Mouse (Mus musculus): ENCODE data around the gene Lmtk3. TPM values are rescaled to one million over a fixed set of nuclear protein-coding genes. Genes with fewer than 3 reads are reported as not detected.

Lmtk3 gene
- polyA plus RNA-seq, 1 experiment = 0.67 TPM

DNA sequence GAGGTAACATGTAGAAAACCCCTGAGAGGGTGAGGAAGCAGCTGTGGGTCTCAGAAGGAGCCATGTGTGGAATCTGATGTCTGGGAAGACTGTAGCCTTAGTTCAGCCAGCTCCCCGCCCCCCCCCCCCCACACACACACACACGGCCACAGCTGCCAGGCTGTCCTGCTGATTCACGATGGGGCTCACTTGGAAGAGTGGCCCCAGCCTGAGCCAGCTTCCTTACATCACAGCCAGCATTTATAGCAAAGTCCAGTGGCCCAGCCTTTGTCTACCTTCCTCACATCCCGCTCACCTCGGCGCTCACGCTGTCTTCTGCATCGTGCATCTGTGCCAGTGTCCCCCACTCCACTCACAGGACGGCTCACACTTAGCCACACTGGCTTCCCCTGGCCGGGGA is 34.1 kb upstream of the Lmtk3 start:
- peaks cover 15% of the 10 kb centered on the region for H3K9me3 ChIP-seq
- peak overlapping the region; percentile 79 for H3K4me3 ChIP-seq (replicated peaks)
- TF ChIP-seq GATA1 (IDR thresholded peaks at IDR 0.05; ENCODE audit: borderline replicate concordance, low read length) (no peak), FLI1 (IDR thresholded peaks at IDR 0.05; ENCODE audit: low read length) (no peak)
- peaks cover 37% of the 10 kb centered on the region for H3K27me3 ChIP-seq (replicated peaks)
- peaks cover 33% of the 10 kb centered on the region for H3K4me1 ChIP-seq
- H3K36me3 ChIP-seq (replicated peaks; ENCODE audit: low read length) = no peaks in the 10 kb centered on the region

DNA sequence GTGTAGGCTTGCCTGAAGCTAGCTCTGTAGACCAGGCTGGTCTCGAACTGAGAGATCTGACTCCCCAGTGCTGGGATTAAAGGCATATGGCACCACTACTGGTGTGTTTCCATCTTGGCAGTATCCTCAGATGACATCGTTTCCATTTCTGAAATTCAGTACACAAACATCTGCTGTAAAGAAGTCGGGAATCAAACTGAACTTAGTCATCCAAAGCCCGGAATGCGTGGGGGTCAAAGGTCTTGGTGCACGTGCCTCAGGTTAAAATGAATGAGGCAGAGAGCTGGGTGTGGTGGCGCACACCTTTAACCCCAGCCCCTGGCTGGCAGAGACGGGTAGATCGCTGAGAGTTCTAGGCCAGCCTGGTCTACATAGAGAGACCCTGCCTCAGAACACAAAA is 33.4 kb upstream of the Lmtk3 start:
- peaks cover 33% of the 10 kb centered on the region for H3K4me1 ChIP-seq
- TF ChIP-seq FLI1 (IDR thresholded peaks at IDR 0.05; ENCODE audit: low read length) = no peak
- TF ChIP-seq GATA1 (IDR thresholded peaks at IDR 0.05; ENCODE audit: borderline replicate concordance, low read length) = no peak

DNA sequence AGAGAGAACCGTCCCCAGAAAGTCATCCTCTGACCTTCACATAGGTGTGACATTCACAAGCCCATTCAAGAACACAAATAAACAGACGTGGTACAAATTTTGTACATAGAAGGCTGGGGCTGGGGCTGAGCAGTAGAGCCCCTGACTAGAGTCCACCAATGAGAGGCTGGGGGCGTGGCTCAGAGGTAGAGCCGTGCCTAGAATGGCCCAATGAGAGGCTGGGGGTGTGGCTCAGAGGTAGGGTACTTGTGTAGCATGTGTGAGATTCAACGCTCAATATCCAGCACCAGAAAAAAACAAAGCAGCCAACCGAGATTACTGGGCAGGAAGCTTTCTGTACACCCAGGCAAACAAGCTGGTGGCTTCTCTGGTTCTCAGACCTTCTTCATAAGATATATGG is 27.8 kb upstream of the Lmtk3 start:
- Histone ChIP-seq H3K4me3 (replicated peaks) (no peak overlapping the region), H3K36me3 (replicated peaks; ENCODE audit: low read length) (no peaks in the 10 kb centered on the region), H3K9me3 (peaks cover 7% of the 10 kb centered on the region; the same call in 1 of the 2 replicates), H3K4me1 (peaks cover 9% of the 10 kb centered on the region; the same call in 1 of the 2 replicates), H3K27me3 (replicated peaks) (peaks cover 55% of the 10 kb centered on the region)
- TF ChIP-seq FLI1 (IDR thresholded peaks at IDR 0.05; ENCODE audit: low read length) (no peak), GATA1 (IDR thresholded peaks at IDR 0.05; ENCODE audit: borderline replicate concordance, low read length) (no peak)

More for the DNA sequence above, 33.4 kb upstream of the Lmtk3 start:
- Histone ChIP-seq H3K36me3 (replicated peaks; ENCODE audit: low read length) (no peaks in the 10 kb centered on the region), H3K4me3 (replicated peaks) (no peak overlapping the region), H3K9me3 (peaks cover 15% of the 10 kb centered on the region), H3K27me3 (replicated peaks) (peaks cover 35% of the 10 kb centered on the region)

GRCm38 (mm10) chr7:45759400-45759799 is 24.1 kb upstream of the Lmtk3 start:
- H3K9me3 ChIP-seq = no peaks in the 10 kb centered on the region
- TF ChIP-seq GATA1 (IDR thresholded peaks at IDR 0.05; ENCODE audit: borderline replicate concordance, low read length) (no peak), FLI1 (IDR thresholded peaks at IDR 0.05; ENCODE audit: low read length) (no peak)
- no peak overlapping the region for H3K4me3 ChIP-seq (replicated peaks)
- H3K36me3 ChIP-seq (replicated peaks; ENCODE audit: low read length) = no peaks in the 10 kb centered on the region
- H3K4me1 ChIP-seq = peaks cover 7% of the 10 kb centered on the region; the same call in 1 of the 2 replicates
- H3K27me3 ChIP-seq (replicated peaks) = peaks cover 48% of the 10 kb centered on the region

DNA sequence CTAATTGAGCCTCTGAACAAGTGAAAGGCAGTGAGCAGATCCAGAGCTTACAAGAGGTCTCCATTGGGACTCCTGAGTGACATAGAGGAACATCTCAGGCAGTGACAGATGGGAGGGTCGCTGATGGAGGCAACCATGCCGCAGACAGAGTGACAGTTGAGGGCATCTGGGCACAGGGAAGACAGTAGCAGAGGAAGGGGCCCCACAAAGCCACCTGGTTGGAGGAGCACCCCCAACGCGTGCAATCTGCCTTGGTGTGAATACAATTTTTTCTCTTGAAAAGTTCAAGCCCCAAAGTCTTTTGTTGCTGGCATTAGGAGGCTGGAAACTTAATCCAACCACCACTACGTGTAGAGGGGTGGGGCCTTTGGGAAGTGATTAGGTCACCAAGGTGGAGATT is 23.4 kb upstream of the Lmtk3 start:
- Histone ChIP-seq H3K36me3 (replicated peaks; ENCODE audit: low read length) (no peaks in the 10 kb centered on the region), H3K9me3 (no peaks in the 10 kb centered on the region), H3K4me1 (peaks cover 7% of the 10 kb centered on the region; the same call in 1 of the 2 replicates), H3K27me3 (replicated peaks) (peaks cover 50% of the 10 kb centered on the region), H3K4me3 (replicated peaks) (no peak overlapping the region)
- TF ChIP-seq FLI1 (IDR thresholded peaks at IDR 0.05; ENCODE audit: low read length) (no peak), GATA1 (IDR thresholded peaks at IDR 0.05; ENCODE audit: borderline replicate concordance, low read length) (no peak)

DNA sequence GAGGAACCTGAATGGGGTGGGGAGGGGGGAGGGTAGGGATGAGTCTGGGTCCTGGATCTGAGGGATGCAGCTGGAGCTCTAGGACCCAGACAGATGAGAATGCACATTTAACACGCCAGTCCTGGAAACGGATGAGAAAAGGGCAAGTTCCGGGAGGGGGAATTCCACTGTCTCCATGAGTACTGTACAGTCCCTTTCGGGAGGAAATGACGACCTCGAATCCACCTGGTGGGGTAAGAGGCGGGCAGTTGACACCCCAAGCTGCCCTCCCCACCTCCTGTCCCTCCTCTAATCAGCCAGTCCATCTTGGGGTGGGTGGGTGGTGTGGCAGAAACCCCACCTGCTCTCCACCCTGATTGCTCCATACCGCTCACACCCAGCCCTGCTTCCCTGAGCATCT is 17.5 kb upstream of the Lmtk3 start:
- Histone ChIP-seq H3K36me3 (replicated peaks; ENCODE audit: low read length) (no peaks in the 10 kb centered on the region), H3K4me1 (peaks cover 15% of the 10 kb centered on the region), H3K27me3 (replicated peaks) (peaks cover 36% of the 10 kb centered on the region), H3K4me3 (replicated peaks) (no peak overlapping the region), H3K9me3 (peaks cover 8% of the 10 kb centered on the region)
- no peak for TF ChIP-seq FLI1 (IDR thresholded peaks at IDR 0.05; ENCODE audit: low read length)
- TF ChIP-seq GATA1 (IDR thresholded peaks at IDR 0.05; ENCODE audit: borderline replicate concordance, low read length) = no peak

- Histone ChIP-seq H3K27me3 (replicated peaks) (peaks cover 37% of the 10 kb centered on the region), H3K9me3 (peaks cover 8% of the 10 kb centered on the region), H3K4me3 (replicated peaks) (no peak overlapping the region), H3K4me1 (peaks cover 22% of the 10 kb centered on the region), H3K36me3 (replicated peaks; ENCODE audit: low read length) (no peaks in the 10 kb centered on the region)
- TF ChIP-seq GATA1 (IDR thresholded peaks at IDR 0.05; ENCODE audit: borderline replicate concordance, low read length) = no peak
- TF ChIP-seq FLI1 (IDR thresholded peaks at IDR 0.05; ENCODE audit: low read length) = no peak
Measured at GRCm38 (mm10) chr7:45766764-45767163, 16.8 kb upstream of the Lmtk3 start.

- no peak for TF ChIP-seq GATA1 (IDR thresholded peaks at IDR 0.05; ENCODE audit: borderline replicate concordance, low read length)
- no peak for TF ChIP-seq FLI1 (IDR thresholded peaks at IDR 0.05; ENCODE audit: low read length)
- Histone ChIP-seq H3K27me3 (replicated peaks) (peaks cover 39% of the 10 kb centered on the region), H3K4me1 (peaks cover 23% of the 10 kb centered on the region), H3K4me3 (replicated peaks) (no peak overlapping the region), H3K9me3 (peaks cover 8% of the 10 kb centered on the region), H3K36me3 (replicated peaks; ENCODE audit: low read length) (no peaks in the 10 kb centered on the region)
Measured at GRCm38 (mm10) chr7:45767500-45767899, 16.0 kb upstream of the Lmtk3 start.

GRCm38 (mm10) chr7:45770427-45771082 is 13.0 kb upstream of the Lmtk3 start:
- peaks cover 55% of the 10 kb centered on the region for H3K27me3 ChIP-seq (replicated peaks)
- no peak overlapping the region for H3K4me3 ChIP-seq (replicated peaks)
- H3K9me3 ChIP-seq = peaks cover 15% of the 10 kb centered on the region
- TF ChIP-seq FLI1 (IDR thresholded peaks at IDR 0.05; ENCODE audit: low read length) (no peak), GATA1 (IDR thresholded peaks at IDR 0.05; ENCODE audit: borderline replicate concordance, low read length) (no peak)
- H3K4me1 ChIP-seq = peaks cover 28% of the 10 kb centered on the region
- H3K36me3 ChIP-seq (replicated peaks; ENCODE audit: low read length) = no peaks in the 10 kb centered on the region

DNA sequence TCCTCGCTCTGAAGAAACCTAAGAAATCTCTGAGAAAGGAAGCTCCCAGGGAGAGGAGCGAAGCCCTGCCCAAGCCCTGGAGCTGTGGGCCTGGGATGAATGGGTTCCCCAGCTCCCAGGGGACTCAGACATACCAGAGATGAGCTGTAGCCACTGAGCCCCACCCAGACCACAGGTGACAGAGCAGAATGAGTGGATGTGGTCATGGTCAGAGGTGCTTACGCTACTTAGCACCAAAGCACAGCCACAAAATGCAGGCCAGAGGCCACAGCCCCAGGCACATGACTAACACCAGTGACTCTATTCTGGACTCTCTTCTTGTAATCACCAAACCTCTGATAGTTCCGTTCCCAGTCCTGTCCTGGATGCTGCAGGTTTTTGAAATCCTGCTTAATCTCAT is 12.4 kb upstream of the Lmtk3 start:
- peaks cover 55% of the 10 kb centered on the region for H3K27me3 ChIP-seq (replicated peaks)
- TF ChIP-seq FLI1 (IDR thresholded peaks at IDR 0.05; ENCODE audit: low read length) (no peak), GATA1 (IDR thresholded peaks at IDR 0.05; ENCODE audit: borderline replicate concordance, low read length) (no peak)
- H3K4me3 ChIP-seq (replicated peaks) = no peak overlapping the region
- H3K9me3 ChIP-seq = peaks cover 20% of the 10 kb centered on the region
- no peaks in the 10 kb centered on the region for H3K36me3 ChIP-seq (replicated peaks; ENCODE audit: low read length)
- H3K4me1 ChIP-seq = peaks cover 26% of the 10 kb centered on the region
